Mouse (Mus musculus) liver, embryonic 14.5 days (tissue): ENCODE results near the gene Uvrag.

Experiments used
- CTCF ChIP-seq: IDR thresholded peaks from 2 replicates; pipeline ENCODE4 v1.5.1; 2016; ENCODE audit warnings: antibody characterized with exemption, low read depth, control low read depth
- EP300 ChIP-seq: IDR thresholded peaks from 2 replicates; pipeline ENCODE4 v1.6.1; 2016; ENCODE audit warnings: antibody characterized with exemption, low read depth

GRCm38 (mm10) chr7:98935193-98935592 is 205.7 kb downstream of the Uvrag start:
- TF ChIP-seq EP300 (no peak), CTCF (no peak)
